Mouse (Mus musculus): ENCODE results near the gene Zfp511. TPM values are rescaled to one million over a fixed set of nuclear protein-coding genes. Genes with fewer than 3 reads are reported as not detected.

Zfp511 gene
- polyA plus RNA-seq, 1 experiment from 2014 or later: 46.2 TPM

DNA sequence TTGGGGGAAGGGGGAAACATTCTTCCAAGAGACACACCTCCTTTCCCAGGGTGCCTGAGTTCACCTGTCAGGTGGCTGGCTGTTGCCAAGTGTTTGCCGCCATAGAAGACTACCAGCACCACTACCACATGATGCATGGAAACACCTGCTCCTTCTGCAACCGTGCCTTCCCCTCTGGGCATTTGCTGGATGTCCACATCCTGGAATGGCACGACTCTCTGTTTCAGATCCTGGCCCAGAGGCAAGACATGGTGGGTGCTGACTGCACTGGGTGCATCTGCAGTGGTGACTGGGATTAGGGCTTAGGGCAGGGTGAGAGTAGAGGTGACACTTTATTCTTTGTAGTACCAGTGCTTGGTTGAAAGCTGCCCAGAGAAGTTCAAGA, 972 bp downstream of the Zfp511 start:
- H3K36me3 ChIP-seq (ENCODE audit: control insufficient read depth, insufficient read depth, low read length): peaks cover 35% of the 10 kb centered on the region
- WGBS: 66% methylated on average over 3 of the region's 3 CpGs

DNA sequence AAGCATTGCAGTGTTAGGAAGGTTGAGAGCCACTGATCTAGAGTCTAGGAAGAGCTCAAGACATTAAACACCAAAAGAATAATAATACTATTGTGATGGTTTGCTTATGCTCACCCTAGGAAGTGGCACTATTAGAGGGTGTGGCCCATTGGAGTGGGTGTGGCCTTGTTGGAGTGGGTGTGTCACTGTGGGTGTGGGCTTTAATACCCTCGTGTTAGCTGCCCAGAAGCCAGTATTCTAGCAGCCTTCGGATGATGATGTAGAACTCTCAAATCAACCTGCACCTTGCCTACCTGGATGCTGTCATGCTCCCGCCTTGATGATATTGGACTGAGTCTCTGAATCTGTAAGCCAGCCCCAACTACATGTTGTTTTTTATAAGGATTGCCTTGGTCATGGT, 6.5 kb downstream of the Zfp511 start:
- H3K27ac ChIP-seq (ENCODE audit: low read depth, low read length): no peak overlapping the region
- no peaks in the 10 kb centered on the region for H3K9me3 ChIP-seq (ENCODE audit: control insufficient read depth, low read length)
- H3K36me3 ChIP-seq (ENCODE audit: control insufficient read depth, insufficient read depth, low read length): peaks cover 19% of the 10 kb centered on the region; the same call in 1 of the 2 replicates
- no peak overlapping the region for H3K4me3 ChIP-seq (ENCODE audit: low read length)
- 60% methylated on average over 3 of the region's 3 CpGs for WGBS
- H3K4me2 ChIP-seq (replicated peaks; ENCODE audit: low read depth, low read length): no peak overlapping the region
- H3K4me1 ChIP-seq (ENCODE audit: control insufficient read depth, insufficient read depth, low read length): no peaks in the 10 kb centered on the region
- peaks cover 31% of the 10 kb centered on the region for H3K27me3 ChIP-seq (ENCODE audit: control insufficient read depth, insufficient read depth, low read length)
- ATAC-seq (ENCODE audit: low FRiP score, low TSS enrichment): no peak
- no peak overlapping the region for H3K9ac ChIP-seq (ENCODE audit: low read depth, low read length)

More for the DNA sequence above, 972 bp downstream of the Zfp511 start:
- Histone ChIP-seq H3K9me3 (ENCODE audit: control insufficient read depth, low read length) (no peaks in the 10 kb centered on the region), H3K27ac (ENCODE audit: low read depth, low read length) (no peak overlapping the region), H3K4me3 (ENCODE audit: low read length) (peak overlapping the region; percentile 84), H3K4me2 (replicated peaks; ENCODE audit: low read depth, low read length) (peak overlapping the region; percentile 89), H3K27me3 (ENCODE audit: control insufficient read depth, insufficient read depth, low read length) (no peaks in the 10 kb centered on the region), H3K4me1 (ENCODE audit: control insufficient read depth, insufficient read depth, low read length) (no peaks in the 10 kb centered on the region), H3K9ac (ENCODE audit: low read depth, low read length) (peak overlapping the region; percentile 85; the same call in 1 of the 2 replicates)
- ATAC-seq (ENCODE audit: low FRiP score, low TSS enrichment): peak; percentile 5; the same call in 1 of the 2 replicates

DNA sequence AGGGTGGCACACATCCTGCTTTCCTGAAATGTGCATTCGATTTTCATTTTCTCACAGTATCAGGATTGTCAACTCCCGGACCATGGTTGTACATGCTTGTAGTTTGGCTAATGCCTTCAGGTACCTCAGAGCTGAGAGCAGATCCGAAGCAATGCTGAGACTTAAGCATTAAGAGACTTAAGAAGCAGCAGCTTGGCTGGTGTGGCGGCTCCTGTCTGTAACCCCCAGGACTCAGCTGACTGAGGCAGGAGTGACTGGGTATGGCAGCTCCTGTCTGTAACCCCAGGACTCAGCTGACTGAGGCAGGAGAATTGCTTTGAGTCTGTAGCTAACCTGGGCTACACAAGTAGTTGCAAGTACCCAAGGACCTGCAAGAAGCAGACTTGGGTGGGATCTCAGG, 9.4 kb downstream of the Zfp511 start:
- H3K9ac ChIP-seq (ENCODE audit: low read depth, low read length): 0 out of 2 replicates have a peak overlapping the region, but pooled peaks have one; percentile 12

DNA sequence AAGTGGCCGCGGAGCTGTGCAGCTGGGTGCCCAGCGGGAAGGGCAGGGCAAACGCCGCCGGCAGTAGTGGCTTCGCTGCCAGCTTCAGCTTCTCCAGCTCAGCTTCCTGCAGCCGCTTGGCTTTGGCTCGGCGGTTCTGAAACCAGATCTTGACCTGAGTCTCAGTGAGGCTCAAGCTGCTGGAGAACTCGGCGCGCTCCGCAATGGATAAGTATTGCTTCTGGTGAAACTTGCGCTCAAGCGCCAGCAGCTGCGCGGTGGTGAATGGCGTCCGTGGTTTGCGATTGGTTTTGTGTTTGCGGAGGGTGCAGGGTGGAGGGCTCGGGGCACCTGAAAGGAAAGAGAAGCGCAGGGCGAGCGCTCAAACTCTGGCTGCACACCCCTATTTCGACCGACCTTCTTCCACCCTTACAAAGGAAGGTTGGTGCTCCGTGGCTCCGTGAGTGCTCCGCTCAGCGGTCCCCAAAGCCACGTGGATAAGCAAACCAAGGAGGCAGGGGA, 11.7 kb downstream of the Zfp511 start:
- Histone ChIP-seq H3K4me3 (ENCODE audit: low read length) (peak overlapping the region; percentile 38), H3K36me3 (ENCODE audit: control insufficient read depth, insufficient read depth, low read length) (no peaks in the 10 kb centered on the region), H3K9ac (ENCODE audit: low read depth, low read length) (no peak overlapping the region), H3K27me3 (ENCODE audit: control insufficient read depth, insufficient read depth, low read length) (peaks cover 79% of the 10 kb centered on the region), H3K27ac (ENCODE audit: low read depth, low read length) (no peak overlapping the region), H3K4me2 (replicated peaks; ENCODE audit: low read depth, low read length) (peak overlapping the region; percentile 36), H3K4me1 (ENCODE audit: control insufficient read depth, insufficient read depth, low read length) (peaks cover 4% of the 10 kb centered on the region; the same call in 1 of the 2 replicates), H3K9me3 (ENCODE audit: control insufficient read depth, low read length) (no peaks in the 10 kb centered on the region)
- no peak for ATAC-seq (ENCODE audit: low FRiP score, low TSS enrichment)
- WGBS: 2% methylated on average over 33 of the region's 33 CpGs

More for the DNA sequence above, 9.4 kb downstream of the Zfp511 start:
- Histone ChIP-seq H3K27ac (ENCODE audit: low read depth, low read length) (no peak overlapping the region), H3K27me3 (ENCODE audit: control insufficient read depth, insufficient read depth, low read length) (peaks cover 59% of the 10 kb centered on the region), H3K9me3 (ENCODE audit: control insufficient read depth, low read length) (no peaks in the 10 kb centered on the region), H3K4me2 (replicated peaks; ENCODE audit: low read depth, low read length) (no peak overlapping the region), H3K36me3 (ENCODE audit: control insufficient read depth, insufficient read depth, low read length) (peaks cover 7% of the 10 kb centered on the region; the same call in 1 of the 2 replicates), H3K4me3 (ENCODE audit: low read length) (no peak overlapping the region), H3K4me1 (ENCODE audit: control insufficient read depth, insufficient read depth, low read length) (peaks cover 4% of the 10 kb centered on the region; the same call in 1 of the 2 replicates)
- no peak for ATAC-seq (ENCODE audit: low FRiP score, low TSS enrichment)
- 87% methylated on average over 4 of the region's 4 CpGs for WGBS

DNA sequence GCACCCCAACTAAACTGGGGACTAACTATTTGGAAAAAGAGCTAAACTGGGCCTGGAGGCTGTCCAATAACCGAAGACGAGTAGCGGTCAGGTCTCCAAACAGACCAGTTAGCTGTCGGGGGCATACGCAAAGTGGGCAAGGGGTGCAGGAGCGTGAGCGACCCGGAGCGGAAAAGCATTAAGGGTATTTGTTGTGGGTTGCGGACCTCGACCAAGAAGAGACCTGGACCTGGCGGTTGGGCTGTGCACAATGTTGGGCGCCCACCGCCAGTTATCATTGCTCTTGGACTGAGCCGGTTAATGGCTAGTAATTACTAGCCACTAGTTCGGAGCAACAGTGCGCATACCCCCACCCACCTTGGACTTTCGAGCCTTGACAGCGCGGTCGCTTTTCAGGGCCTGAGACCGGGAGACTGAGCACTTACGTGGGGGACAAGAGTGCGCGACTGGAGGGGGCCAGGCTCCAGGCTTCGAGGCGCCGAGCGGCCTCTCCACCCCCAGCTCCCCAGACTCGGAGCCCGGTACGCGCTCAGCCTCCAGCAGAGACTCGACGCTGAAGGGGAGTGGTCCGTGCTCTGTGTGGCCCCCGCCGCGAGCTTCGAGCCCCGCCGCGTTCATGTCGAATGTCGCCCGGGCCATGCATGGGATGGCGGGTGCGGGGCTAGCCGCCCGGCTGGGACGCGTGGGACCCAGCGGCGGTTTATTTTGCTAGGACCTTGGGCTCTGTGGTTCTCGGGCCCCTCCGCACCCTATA, 12.3 kb downstream of the Zfp511 start, which contains the start of gene Msx3:
TSS of gene Msx3 (minus strand) at position 729 of the 754 bp plus-strand sequence.
- peaks cover 4% of the 10 kb centered on the region; the same call in 1 of the 2 replicates for H3K4me1 ChIP-seq (ENCODE audit: control insufficient read depth, insufficient read depth, low read length)
- no peak within 1 kb of the TSS for H3K27ac ChIP-seq (ENCODE audit: low read depth, low read length)
- ATAC-seq (ENCODE audit: low FRiP score, low TSS enrichment): peak; percentile 54
- H3K4me3 ChIP-seq (ENCODE audit: low read length): peak within 1 kb of the TSS; percentile 38
- H3K36me3 ChIP-seq (ENCODE audit: control insufficient read depth, insufficient read depth, low read length): no peaks in the 10 kb centered on the region
- no peaks in the 10 kb centered on the region for H3K9me3 ChIP-seq (ENCODE audit: control insufficient read depth, low read length)
- WGBS: under 1% methylated on average over 56 of the region's 56 CpGs
- peak within 1 kb of the TSS; percentile 56 for H3K4me2 ChIP-seq (replicated peaks; ENCODE audit: low read depth, low read length)
- H3K9ac ChIP-seq (ENCODE audit: low read depth, low read length): no peak within 1 kb of the TSS
- peaks cover 83% of the 10 kb centered on the region for H3K27me3 ChIP-seq (ENCODE audit: control insufficient read depth, insufficient read depth, low read length)

DNA sequence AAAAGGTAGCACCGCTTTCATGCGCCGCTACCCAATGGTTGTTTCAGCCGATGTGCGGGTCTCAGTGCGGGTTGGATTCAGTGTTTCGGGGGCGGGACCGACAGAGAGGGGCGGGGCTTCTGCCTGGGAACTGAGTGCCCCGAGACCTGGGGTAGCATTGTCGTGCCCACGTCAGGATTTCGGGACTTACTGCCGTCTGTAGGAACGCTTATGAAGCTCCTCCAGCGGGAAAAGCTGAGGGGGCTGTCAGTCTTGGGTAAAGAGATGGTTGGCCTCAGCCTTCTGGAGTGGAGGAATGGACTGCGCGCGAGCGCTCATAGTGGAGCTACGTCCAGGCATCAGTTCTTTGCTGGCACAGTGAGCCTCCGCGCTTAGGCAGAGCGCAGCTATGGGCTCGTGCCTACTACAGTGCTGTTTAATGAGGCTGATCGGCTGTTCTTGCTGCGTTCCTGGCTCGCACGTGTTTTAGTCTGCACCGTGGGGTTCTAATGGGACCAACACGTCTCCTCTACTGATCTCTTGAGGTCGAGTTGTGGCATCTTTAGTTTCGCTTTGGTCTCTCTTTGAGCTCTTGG, 13.0 kb downstream of the Zfp511 start:
- WGBS: under 1% methylated on average over 34 of the region's 34 CpGs
- H3K4me3 ChIP-seq (ENCODE audit: low read length): peak overlapping the region; percentile 38

DNA sequence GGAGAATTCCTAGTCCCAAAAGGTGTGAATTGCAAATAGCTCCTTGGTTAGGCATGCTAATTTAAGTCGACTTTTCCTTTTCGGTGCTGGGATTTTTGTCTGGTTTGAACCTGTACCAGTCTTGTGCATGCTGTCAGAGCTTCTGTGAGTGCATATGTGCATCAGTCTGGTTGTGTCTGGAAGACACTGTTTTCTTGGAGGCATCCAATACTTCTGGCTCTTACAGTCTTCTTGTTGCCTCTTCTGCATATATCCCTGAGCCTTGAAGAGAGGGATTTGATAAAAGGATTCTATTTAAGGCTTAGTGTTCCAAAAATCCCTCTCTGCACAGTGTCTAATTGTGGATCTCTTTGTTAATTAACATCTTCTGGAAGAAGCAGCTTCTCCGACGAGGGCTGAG, 17.9 kb downstream of the Zfp511 start:
- no peaks in the 10 kb centered on the region for H3K9me3 ChIP-seq (ENCODE audit: control insufficient read depth, low read length)
- H3K4me1 ChIP-seq (ENCODE audit: control insufficient read depth, insufficient read depth, low read length): peaks cover 5% of the 10 kb centered on the region; the same call in 1 of the 2 replicates
- H3K36me3 ChIP-seq (ENCODE audit: control insufficient read depth, insufficient read depth, low read length): no peaks in the 10 kb centered on the region
- H3K4me2 ChIP-seq (replicated peaks; ENCODE audit: low read depth, low read length): no peak overlapping the region
- peaks cover 67% of the 10 kb centered on the region for H3K27me3 ChIP-seq (ENCODE audit: control insufficient read depth, insufficient read depth, low read length)
- H3K4me3 ChIP-seq (ENCODE audit: low read length): no peak overlapping the region
- H3K9ac ChIP-seq (ENCODE audit: low read depth, low read length): no peak overlapping the region
- H3K27ac ChIP-seq (ENCODE audit: low read depth, low read length): no peak overlapping the region
- ATAC-seq (ENCODE audit: low FRiP score, low TSS enrichment): no peak
- 81% methylated on average over 4 of the region's 4 CpGs for WGBS

More for the DNA sequence above, 13.0 kb downstream of the Zfp511 start:
- no peak overlapping the region for H3K27ac ChIP-seq (ENCODE audit: low read depth, low read length)
- peaks cover 81% of the 10 kb centered on the region for H3K27me3 ChIP-seq (ENCODE audit: control insufficient read depth, insufficient read depth, low read length)
- no peak overlapping the region for H3K9ac ChIP-seq (ENCODE audit: low read depth, low read length)
- H3K4me2 ChIP-seq (replicated peaks; ENCODE audit: low read depth, low read length): peak overlapping the region; percentile 56
- ATAC-seq (ENCODE audit: low FRiP score, low TSS enrichment): peak; percentile 43
- no peaks in the 10 kb centered on the region for H3K36me3 ChIP-seq (ENCODE audit: control insufficient read depth, insufficient read depth, low read length)
- peaks cover 4% of the 10 kb centered on the region; the same call in 1 of the 2 replicates for H3K4me1 ChIP-seq (ENCODE audit: control insufficient read depth, insufficient read depth, low read length)
- no peaks in the 10 kb centered on the region for H3K9me3 ChIP-seq (ENCODE audit: control insufficient read depth, low read length)

DNA sequence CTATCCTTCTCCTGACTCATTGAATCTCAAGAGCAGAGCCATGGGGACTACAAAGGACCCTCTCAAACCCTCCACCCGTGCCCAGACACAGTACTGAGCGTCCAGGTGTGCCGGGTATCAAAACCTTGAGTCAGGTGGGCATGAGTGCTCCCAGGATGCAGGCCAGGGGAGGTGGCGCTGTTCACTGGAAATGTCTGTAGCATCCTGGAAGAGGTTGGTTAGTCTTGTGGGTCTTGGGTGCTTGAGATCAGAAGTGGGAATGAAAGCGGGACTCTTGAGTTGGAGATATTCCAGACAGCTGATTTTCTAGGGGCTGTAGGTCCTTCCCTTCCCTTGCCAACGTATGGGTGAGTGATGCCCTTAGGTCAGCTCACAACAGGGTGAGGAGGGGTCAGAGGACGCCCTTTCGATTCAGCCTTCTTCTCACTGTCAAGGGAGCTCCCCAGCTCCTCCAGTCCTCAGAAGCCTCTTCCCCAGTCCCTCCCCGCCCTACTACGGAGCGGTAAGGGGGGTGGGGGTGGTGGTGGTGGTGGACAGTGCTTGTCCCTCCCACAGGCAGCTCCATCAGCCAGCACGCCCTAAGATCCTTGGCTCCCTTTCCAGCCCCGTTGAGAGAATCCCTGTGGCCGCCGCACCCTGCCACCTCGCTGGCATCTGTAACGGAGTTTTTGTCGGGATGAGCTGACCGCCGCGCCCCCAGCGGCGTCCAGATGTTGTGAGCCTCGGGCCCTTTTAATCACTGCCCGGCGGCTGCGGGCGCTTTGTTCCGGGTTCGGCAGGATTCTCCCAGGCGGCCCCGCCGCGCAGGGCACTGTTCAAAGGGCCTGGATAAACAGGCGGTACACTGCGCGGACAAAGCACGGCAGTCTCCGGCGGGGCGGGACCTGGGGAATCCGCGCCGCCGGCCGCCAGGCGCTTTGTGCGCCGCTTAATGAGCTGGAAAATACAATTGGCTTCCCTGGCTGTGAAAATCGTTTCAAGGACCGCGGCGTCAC, 21.5 kb downstream of the Zfp511 start:
- Histone ChIP-seq H3K27ac (ENCODE audit: low read depth, low read length) (no peak overlapping the region), H3K4me3 (ENCODE audit: low read length) (peak overlapping the region; percentile 43), H3K4me1 (ENCODE audit: control insufficient read depth, insufficient read depth, low read length) (peaks cover 13% of the 10 kb centered on the region; the same call in 1 of the 2 replicates), H3K9ac (ENCODE audit: low read depth, low read length) (peak overlapping the region; percentile 60), H3K9me3 (ENCODE audit: control insufficient read depth, low read length) (no peaks in the 10 kb centered on the region), H3K4me2 (replicated peaks; ENCODE audit: low read depth, low read length) (peak overlapping the region; percentile 72), H3K27me3 (ENCODE audit: control insufficient read depth, insufficient read depth, low read length) (peaks cover 63% of the 10 kb centered on the region), H3K36me3 (ENCODE audit: control insufficient read depth, insufficient read depth, low read length) (no peaks in the 10 kb centered on the region)
- ATAC-seq (ENCODE audit: low FRiP score, low TSS enrichment): peak; percentile 59
- 2% methylated on average over 53 of the region's 53 CpGs for WGBS
